15 mouse cellular contexts compared by ENCODE assay signal in the genomic region with DNA sequence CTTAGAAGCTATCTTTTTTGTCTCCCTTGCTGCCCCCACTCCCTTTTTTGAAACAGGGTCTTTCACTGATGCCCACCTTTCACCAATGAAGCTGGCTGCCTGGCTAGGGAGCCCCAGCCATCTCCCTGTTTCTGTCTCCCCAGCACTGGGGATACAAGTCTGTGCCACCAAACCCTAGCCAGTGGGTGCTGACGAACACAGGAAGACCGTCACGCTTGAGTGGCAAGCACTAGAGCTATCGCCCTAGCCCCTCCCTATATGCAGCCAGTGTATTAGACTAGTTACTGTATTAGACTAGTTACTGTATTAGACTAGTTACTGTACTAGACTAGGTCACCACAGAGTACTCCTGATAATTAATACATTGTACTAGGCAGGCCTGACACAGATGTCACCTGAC.
"Had no signal": no experiment of that assay in that cellular context is flagged by ENCODE, and none has a peak within 500 bp of the region (broad histone marks: within the 10 kb centered on the region; RNA-seq: fewer than 3 reads in every experiment).

No protein-coding gene starts in this region.

- DNase-seq: kidney, adult 18-20 months; kidney, postnatal 10 days; kidney, postnatal 4 days; lung, adult 2 months; lung, postnatal 36 days; right cerebral cortex, postnatal 14 days; thymus, adult 18-20 months; thymus, postnatal 14 days had no signal

- H3K27me3 ChIP-seq: limb, embryonic 12.5 days; megakaryocyte, embryonic 14.5 days; midbrain, embryonic 15.5 days; neural tube, embryonic 12.5 days had no signal

- H3K9me3 ChIP-seq: limb, embryonic 12.5 days; megakaryocyte, embryonic 14.5 days; midbrain, embryonic 15.5 days; neural tube, embryonic 12.5 days had no signal

- H3K27ac ChIP-seq: layer of hippocampus, adult 2 months; limb, embryonic 12.5 days; midbrain, embryonic 15.5 days; neural tube, embryonic 12.5 days had no signal

- H3K36me3 ChIP-seq: midbrain, embryonic 15.5 days; neural tube, embryonic 12.5 days had no signal

- H3K4me2 ChIP-seq: limb, embryonic 12.5 days; midbrain, embryonic 11.5 days; midbrain, embryonic 15.5 days; neural tube, embryonic 12.5 days had no signal

- ATAC-seq: lung, postnatal 0 days; midbrain, embryonic 15.5 days had no signal

- H3K4me3 ChIP-seq: layer of hippocampus, adult 2 months; limb, embryonic 12.5 days; megakaryocyte, embryonic 14.5 days; midbrain, embryonic 15.5 days; neural tube, embryonic 12.5 days had no signal

- H3K9ac ChIP-seq: limb, embryonic 12.5 days; midbrain, embryonic 15.5 days; neural tube, embryonic 12.5 days had no signal
